Comparison of ENCODE assay signal across 13 mouse cellular contexts in the genomic region with DNA sequence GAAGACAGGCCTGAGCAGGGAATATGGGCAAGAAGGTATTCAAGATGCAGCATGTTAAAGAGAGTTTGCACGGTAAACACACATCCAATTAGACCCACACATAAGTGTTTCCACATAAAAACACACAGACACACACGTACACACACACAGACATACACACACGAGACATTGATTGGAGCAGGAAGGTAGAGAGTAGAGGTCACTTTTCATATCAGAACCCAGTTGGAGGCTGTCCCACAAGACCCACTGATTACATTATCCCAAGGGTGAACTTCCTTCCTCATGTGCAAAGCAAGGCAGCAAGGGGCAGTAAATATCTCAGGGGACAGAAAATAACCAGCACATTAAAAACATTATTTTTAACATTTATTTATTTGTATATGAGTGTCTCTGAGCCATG.
"Had no signal": no experiment of that assay in that cellular context is flagged by ENCODE, and none has a peak within 500 bp of the region (broad histone marks: within the 10 kb centered on the region; RNA-seq: fewer than 3 reads in every experiment).

No protein-coding gene starts in this region.

- H3K36me3 ChIP-seq: heart, embryonic 10.5 days; heart, embryonic 12.5 days; hindbrain, embryonic 10.5 days; hindbrain, embryonic 12.5 days; kidney, embryonic 15.5 days; limb, embryonic 13.5 days; limb, embryonic 15.5 days had no signal

- H3K9ac ChIP-seq: heart, embryonic 12.5 days; hindbrain, embryonic 12.5 days; hindbrain, embryonic 14.5 days; kidney, embryonic 15.5 days; limb, embryonic 13.5 days; limb, embryonic 15.5 days had no signal

- ATAC-seq: hindbrain, embryonic 16.5 days; intestine, embryonic 16.5 days had no signal

- H3K27me3 ChIP-seq: heart, embryonic 12.5 days; hindbrain, embryonic 12.5 days; kidney, embryonic 15.5 days; limb, embryonic 13.5 days; limb, embryonic 15.5 days had no signal

- H3K9me3 ChIP-seq: heart, embryonic 10.5 days; heart, embryonic 12.5 days; hindbrain, embryonic 10.5 days; hindbrain, embryonic 12.5 days; kidney, embryonic 15.5 days; limb, embryonic 13.5 days; limb, embryonic 15.5 days had no signal

- H3K27ac ChIP-seq: gastrocnemius, adult 2 months; heart, embryonic 10.5 days; hindbrain, embryonic 10.5 days; hindbrain, embryonic 12.5 days; hindbrain, embryonic 14.5 days; kidney, embryonic 15.5 days; kidney, postnatal 0 days; limb, embryonic 13.5 days; limb, embryonic 15.5 days had no signal

- H3K4me3 ChIP-seq: gastrocnemius, adult 2 months; heart, embryonic 10.5 days; heart, embryonic 12.5 days; hindbrain, embryonic 10.5 days; hindbrain, embryonic 12.5 days; kidney, embryonic 15.5 days; limb, embryonic 13.5 days; limb, embryonic 15.5 days had no signal

- H3K4me2 ChIP-seq: heart, embryonic 12.5 days; hindbrain, embryonic 12.5 days; hindbrain, embryonic 14.5 days; kidney, embryonic 15.5 days; limb, embryonic 13.5 days; limb, embryonic 15.5 days; liver, embryonic 11.5 days had no signal

- H3K4me1 ChIP-seq: heart, embryonic 10.5 days; hindbrain, embryonic 10.5 days; hindbrain, embryonic 12.5 days; kidney, embryonic 15.5 days had no signal
